Mouse (Mus musculus) cerebellum, adult 9-10 months (tissue): ENCODE results near the gene Col4a4.
A peak's percentile ranks its signal among the peaks of the same experiment; 100 is the strongest.

Source experiments
- DNase-seq: peaks from one replicate; pipeline ENCODE4 v3.0.0; 2022

Col4a4 gene

DNA sequence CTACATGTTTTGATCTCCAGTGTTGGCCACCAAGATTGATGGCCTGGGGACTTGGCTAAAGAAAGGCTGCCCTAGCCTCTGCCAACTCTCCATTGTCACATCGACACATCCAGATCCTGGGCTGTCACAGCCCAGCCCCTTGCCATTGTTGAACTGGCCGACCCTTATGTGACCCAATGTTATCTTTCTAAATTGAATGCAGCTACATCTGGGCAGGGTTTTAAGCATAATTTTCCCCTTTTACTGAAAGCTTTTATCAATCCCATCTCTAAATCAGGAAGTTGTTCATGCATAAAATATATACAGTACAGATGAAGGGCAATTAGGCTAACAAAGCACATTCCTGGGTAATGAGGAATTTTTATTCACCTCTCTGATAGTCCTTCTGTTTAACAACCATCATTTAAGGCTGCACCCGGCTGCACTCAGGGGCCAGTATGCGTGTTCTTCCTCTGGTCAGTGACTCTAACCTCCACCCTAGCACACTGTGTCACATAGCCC is 112.1 kb downstream of the Col4a4 start:
- no peak for DNase-seq

DNA sequence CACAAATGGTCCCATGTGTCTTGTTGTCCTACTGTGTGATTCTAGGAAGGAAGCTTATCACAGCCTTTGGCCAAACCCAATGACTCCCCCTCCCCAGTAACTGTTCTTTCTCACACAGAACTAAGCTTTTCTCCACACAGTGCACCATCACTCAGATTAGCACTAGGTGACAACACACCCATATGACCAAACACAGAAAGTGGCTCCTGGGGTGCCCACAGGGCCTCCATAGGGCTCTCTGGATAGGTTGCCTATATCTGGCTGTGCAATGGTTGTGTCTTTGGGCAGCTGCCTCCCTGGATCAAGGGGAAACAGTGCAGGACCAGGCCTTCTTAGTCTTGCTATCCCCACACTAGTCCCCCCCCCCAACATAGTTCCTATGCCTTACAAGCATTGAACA is 113.2 kb downstream of the Col4a4 start:
- no peak for DNase-seq

DNA sequence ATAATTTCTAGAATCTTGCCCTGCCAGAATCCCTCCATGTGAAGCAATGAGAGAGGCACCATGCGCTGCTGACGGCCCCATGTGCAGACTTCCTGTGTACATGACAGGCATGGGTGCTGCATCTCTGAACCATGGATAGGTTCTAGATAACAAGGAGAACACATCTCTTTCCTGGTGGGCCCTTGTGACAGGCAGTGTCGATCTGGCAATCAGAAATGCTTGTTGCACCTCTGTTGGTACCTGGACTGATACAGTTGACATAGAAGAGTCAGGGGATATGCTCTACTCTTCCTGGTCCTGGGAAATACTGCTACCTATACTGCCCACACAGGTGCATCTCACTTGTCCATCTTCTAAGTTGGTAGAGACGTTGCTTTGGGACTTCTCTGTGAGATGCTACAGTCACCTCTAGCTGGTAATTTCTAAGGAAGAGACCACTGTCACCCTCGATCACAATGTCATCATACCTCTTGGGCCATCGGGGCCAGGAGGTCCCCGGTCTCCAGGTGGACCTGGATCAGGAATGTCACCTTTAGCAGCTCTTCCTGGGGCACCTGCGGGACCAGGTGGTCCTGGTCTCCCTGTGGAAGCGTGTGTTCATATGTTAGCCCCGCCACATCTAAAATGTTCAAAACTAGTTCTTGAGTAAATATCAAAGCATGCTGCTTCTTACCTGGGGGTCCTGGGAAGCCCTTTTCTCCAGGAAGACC is 116.0 kb downstream of the Col4a4 start:
- no peak for DNase-seq

DNA sequence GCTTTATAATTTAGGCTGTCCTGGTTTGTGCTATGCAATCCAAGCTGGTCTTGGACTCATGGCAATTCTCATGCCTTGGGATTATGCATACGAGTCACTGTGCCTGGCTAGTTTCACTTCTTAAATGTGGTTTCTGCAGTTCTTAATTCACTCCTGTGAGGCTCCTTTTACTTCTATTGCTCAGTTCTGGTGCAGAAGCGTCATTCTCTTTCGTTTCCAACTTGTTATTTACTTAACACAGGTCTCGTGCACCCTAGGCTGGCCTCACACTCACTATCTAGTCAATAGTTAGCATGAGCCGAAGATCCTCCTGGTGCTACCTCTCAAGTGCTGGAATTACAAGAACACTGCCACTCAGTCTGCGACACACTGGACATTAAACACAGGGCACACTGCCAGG is 117.8 kb downstream of the Col4a4 start:
- no peak for DNase-seq

DNA sequence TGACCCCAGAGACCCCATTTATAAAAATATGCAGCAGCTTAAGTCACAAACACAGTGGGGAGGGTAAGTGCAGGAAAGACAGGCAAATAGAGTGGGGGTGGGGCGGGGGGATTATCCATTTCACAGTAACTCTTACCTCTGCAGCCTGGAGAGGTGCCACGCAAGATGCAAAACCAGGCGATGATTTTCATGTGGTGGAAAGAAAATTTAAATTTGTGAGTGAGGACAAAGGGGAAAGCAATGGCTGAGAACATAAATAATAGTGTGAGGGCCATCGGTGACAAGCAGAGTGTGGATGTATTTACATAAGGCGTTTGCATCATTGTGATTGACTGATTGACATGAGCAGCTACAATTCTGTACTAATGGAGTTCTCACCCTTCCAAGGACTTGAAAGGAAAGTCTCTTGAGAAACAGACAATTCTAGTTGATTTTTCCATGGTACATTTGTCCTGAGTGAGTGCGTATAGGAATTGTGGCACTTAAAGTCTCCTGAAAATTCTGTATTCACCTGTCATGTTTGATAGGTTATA is 121.3 kb downstream of the Col4a4 start:
- DNase-seq: no peak

DNA sequence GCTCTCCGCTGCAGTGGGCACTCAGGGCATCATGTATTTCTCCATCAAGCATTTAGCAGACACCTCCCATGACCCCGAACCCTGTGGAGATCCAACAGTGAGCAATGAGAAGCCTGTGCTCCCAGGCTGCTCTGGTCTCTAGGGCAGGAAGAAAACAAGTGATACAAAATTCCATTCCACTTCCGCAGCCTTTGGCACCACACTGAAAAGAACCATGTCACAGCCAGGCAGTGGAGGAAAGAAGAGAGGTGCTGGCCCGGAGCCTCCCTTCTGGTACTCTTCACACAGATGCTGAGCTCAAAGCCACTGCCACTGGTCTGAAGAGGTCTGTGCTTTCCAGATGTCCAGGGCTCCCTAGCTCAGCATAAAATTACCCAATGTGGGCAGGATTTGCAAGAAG is 125.6 kb downstream of the Col4a4 start:
- DNase-seq: no peak

DNA sequence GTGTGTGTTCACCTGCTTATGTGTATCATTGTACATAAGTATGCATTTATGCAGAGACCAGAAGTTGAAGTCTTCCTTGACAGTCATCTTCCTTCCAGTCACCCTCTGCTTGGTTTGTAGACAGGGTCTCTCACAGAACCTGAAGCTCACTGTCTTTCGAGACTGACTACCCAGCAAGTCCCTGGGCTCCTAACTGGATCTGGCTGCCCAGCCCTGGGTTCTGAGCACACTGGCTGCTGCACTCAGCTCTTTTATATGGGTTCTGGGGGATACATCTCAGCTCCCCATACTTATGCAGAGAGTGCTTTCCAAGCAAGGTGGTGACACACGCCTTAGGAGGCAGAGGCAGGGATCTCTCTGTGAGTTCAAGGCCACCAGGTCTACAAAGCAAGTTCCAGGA is 126.7 kb downstream of the Col4a4 start:
- no peak for DNase-seq

DNA sequence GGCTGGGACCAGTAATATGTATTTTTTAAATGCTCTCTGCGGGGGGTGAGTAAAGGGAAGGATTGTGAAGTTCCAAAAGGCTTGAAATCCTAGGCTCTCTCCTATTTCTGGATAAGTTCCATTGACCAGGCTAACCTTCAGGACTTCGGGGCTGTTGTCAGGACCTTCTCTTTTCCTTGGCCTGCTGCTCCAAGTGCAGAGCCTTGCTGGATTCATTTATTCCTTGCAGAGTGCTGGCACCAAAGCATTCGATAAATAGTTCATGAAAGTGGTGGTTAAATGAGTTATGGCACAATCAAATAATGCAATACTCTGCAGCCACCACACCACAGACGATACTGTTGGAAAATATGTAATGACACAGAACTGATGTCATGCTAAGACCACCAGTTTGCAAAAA is 127.3 kb downstream of the Col4a4 start:
- DNase-seq: no peak

DNA sequence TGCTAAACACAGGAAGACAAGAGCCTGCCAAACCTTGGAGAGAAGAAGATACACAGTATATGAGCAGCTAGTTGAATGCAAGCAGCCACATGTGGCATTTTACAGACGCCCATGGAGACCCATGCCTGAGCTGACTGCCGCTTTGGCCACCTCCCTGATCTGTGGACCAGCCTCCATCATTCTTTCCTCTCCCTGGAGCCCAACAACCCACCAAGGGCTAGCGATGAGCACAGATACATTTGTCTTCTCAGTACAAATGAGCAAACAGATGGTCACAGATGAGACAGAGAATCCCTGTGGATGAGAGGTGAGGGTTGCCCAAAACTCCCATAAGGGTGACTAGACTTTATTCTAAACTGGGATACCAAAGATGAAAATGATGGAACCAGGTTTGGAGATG is 132.6 kb downstream of the Col4a4 start:
- peak; percentile 85 for DNase-seq

DNA sequence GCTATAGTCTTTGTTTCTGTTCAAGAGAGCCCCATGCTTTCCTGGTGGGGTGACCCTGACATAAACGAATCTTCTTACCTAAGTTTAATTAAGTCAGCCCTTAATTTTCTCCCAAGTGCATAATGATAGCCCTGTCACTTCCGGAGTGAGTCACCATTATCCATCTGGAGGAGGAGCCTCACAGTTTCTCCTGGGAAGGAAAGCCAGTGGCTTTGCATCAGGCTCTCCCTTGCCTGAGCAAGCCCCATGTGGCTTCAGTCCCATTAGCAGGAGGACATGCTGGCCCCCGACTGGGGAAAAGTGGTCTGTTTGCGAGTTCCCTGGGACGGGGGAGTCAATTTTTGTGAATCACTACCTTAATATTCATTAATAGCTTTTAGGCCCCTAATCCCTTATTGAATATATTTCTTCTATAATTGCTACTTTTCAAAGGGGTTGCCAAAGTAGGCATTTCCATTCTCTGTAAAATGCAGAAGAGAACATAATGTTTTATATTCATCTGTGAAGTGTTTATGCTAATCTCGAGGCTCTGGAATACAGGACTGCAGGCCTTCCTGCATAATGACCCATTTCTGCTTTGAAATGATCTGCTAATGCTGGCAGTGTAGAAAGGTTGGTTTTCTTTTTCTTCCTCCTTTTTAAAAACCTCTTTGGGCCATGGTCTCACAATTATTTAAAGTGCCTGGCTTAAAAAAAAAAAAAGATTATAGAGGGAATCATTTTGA is 134.6 kb downstream of the Col4a4 start:
- no peak for DNase-seq

DNA sequence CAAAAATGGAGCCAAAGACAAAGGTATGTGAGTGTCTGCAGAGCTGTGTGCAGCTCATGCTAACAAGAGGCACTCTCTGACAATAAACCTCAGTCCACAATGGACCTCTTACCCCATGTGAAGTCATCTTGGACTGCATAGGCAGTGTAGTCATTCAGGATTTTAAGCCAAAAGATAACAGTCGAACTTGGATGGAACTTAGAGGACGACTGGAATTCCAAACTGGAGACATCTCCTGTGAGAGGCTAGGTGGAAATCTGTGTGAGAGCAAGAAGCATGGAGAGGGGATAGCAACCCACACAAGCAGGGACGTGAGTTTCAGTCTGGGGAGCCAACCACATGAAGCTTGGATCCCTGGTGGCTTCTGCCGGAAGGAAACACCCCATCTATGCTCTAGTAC is 136.8 kb downstream of the Col4a4 start:
- DNase-seq: no peak

DNA sequence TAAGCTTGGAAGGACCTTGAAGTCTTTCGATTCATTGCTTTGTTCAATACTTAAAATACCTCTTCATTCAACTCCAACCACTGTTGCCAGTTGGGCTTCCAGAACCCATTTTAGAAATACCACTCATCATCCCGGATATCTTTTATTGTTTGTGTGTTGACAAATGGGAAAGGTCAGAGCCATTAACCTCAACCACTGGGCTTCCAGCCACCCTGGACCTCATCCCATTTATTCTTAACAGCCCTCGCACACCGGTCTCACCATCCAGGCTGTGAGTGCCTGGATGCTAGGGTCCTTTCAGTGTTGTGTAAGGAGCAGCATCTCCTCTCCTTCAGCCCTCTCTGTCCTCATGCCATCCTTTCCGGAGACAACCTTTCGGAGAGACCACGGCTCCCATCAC is 140.6 kb downstream of the Col4a4 start:
- no peak for DNase-seq

DNA sequence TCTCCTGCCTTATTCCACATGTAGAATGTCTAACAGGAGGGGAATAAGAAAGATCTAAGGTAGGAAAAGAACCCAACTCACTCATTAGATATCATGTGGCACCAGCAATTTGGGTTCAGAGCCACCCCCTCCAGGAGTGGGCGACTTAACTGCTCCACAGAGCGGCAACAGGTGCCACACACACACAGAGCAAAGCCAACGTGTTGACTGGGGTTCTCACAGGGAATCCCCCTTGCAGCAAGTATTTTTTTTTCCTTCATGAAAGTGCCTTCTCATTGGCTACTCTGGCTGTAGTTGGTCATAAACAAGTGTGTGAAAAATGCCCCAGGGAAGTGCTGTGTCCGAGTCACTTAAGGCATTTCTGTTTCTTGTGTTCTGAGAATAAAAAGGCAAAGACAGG is 143.1 kb downstream of the Col4a4 start:
- DNase-seq: no peak

DNA sequence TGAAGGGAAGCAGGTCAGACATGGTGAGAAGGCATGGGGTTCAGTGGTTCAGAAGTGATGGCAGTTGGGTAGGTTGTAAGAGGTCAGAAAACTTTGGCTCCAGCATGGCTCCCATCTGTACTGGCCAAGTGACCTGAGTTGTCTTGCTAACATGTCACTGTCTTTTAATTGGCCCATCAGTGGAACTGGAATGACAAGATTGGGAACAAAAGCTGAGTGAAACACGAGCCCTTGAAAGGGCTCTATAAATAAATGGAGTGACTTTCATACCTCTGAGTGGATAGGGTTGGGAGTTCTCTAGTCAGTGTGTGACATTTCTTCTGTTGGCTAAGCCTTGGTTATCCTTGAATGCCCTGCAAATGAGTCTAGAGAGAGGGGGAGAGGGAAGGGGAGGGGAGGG is 146.5 kb downstream of the Col4a4 start:
- DNase-seq: no peak

DNA sequence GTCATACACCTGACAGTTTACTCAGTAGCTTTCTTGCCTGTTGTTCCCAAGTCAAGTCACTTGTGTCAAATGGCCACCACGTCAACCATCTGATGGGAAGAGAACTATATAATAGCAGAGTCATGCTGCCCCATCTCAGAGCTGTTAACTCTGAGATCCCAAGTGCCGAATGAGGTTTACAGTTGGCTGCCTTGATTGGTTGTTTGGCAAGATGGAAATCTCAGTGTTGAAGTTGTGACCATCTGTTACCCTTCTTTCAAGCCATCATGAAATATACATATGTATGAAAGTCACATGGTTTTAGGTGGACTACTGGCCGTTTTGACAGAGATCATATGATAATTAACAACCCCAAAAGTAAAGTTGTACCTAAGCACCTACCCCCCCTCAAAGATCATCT is 149.4 kb downstream of the Col4a4 start:
- DNase-seq: no peak

DNA sequence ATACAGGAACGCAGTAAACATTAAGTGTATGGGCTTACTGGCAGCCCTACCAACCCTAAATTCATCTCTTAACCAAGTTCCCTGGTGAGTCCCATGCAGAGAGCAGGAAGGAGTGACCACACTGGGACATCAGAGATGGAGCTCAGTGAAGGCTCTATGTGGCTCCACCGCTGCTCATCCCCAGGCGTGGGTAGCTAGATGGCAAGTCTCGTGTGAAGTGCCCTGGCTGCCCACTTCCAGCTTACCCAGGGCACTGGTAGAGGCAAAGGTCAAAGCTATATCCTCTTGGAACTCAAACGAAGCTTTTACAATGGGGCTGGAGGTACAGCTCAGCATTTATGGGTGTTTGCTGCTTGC is 153.0 kb downstream of the Col4a4 start:
- DNase-seq: no peak

DNA sequence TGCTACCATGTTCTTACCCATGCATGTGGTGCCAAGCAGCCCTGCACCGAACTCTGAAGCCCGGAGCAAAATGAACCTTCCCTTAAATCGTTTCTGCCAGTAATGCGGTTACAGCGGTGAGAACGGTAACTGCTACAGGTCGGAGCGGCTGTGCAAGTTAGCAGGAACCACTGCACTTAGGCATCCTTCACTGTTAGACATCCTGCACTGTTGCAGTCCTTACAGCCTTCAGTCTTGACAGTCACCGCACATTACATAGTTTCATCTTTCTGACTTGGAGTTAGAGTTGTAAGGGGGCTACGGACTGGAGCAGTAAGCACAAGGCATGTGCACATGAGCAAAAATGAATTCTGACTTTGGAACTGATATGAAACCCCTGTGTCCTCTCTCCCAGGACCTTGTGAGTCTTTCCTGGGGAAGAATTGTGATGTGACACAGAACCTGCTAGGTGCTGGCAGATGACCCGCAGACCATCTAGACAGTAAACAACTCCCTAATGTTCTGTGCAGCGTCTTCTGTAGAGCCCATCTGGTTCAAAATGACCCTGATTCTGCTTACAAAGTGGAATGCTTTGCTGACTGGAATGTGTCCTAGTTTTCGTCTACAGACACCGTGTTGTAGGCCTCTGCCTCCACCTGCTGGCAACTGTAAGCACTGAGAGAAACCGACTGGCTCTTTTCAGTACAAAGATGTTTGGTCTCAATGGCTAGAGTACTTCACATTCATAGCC is 153.6 kb downstream of the Col4a4 start:
- DNase-seq: peak; percentile 81

DNA sequence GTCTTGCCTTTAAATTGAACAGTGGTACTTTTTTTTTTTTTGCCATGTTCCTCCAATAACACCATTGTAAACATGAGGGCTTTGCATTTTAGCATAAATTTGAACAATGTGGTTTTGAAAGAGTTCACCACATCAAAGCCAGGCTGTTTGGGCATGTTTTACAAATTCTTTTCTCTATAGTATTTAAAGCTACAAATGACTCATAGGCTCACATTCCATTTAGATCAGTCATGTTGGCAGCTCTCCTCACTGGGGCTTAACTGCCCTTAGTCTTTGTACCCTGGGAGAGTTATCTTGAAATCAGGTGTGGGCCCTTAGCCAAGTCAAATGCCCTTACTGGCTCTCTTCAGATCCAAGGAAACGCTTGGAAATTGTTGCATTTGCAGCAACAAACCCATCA is 157.6 kb downstream of the Col4a4 start:
- no peak for DNase-seq

DNA sequence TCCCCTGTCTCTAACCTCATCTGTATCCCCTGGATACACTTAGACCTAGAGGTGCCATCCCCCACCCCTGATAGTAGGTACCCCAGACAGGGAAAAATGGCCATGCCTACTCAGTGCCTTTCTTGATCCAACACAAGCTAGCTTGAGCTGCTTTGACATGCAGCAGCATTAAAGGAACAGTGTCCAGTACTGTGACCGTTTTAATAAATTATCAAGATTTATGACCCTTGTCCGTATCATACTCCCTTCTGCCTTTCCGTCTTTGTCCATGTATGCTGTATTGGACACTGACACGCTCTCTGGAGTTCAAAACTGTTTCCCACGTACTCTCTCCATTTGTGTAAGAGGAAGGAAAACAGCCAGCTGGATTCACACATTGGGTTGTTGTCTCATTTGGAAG is 158.9 kb downstream of the Col4a4 start:
- no peak for DNase-seq

DNA sequence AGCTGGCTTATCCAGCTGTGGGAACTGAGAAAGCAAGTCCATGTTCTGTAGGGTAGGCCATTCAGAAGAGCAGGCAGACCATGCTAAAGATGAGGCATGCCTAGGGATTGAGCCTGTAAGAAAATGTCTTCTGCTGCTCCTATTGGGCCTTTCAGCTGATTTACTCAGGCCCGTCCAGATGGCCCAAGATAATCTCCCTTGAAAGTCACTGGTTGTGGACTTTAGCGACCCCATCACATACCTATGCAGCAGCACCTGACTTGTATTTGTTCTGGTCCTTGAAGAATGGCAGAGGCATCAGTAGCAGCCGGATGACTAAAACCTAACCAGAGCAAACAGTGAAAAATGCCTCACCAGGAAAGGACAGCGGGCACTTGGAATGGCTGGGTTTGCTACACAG is 171.0 kb downstream of the Col4a4 start:
- no peak for DNase-seq

DNA sequence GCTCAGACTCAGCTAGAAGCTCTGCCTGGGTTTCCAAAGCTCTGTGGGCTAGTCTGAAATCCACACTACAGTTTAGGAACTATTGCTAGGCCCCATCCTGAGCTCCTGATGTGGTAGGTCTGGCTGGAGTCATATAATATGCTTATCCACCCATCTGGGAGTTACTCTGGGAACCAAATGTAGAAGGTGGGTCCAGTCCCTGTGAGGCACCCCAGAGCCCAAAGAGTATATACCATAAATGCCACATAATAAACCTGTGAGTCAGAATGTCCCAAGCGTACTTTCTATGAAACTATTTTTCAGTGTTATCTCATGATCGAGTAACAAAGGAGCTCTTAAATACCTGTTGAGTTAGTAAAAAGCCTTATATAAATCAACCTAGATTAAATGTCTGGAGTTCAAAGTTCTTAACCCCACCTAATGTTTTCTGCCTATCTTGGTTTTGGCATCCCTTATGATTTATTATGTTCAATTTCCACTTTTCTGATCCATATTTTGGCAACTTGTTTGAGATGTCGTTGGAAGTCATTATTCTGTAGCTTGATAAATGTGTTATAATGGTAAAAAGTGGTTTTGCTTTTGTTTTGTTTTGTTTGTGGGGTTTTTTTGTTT is 172.1 kb downstream of the Col4a4 start:
- no peak for DNase-seq

DNA sequence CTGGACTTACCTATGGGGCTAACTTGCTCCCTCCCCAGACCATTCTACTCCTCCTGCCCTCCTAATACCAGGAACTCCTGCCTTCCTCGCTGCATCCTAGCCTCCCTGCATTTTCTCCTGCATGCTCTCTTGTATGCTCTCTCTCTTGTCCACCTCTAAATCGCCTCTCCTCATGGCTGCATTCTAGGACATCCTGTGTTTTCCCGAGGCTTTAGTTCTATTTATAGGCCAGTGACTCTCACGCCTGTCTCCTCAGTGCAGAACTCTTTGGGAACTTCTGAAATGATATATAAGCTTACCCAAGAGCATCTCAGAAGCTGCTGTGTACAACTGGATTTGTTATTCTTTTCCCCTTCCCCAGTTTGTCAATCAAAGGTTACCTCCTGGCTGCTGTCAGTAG is 174.6 kb downstream of the Col4a4 start:
- no peak for DNase-seq

DNA sequence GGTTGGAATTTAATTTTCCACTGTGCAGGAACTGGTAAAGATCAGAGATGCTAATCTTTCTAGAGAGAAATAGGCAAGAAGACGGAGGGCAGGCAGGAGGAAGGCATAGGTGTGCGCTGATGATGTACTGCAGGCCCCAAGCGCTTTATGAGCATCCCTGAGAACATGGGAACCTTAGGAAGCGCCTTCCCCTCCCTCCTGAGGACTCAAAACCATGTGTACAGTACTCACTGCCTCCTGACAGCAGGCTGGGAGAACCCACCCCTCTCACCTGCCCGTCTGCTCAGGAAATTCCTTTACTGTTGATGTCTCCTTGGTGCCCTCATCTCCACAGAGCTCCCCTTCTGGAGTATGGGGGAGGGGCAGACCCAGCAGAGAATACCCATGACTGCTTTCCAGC is 175.1 kb downstream of the Col4a4 start:
- no peak for DNase-seq
